25 mouse cellular contexts compared by ENCODE assay signal in the genomic region with DNA sequence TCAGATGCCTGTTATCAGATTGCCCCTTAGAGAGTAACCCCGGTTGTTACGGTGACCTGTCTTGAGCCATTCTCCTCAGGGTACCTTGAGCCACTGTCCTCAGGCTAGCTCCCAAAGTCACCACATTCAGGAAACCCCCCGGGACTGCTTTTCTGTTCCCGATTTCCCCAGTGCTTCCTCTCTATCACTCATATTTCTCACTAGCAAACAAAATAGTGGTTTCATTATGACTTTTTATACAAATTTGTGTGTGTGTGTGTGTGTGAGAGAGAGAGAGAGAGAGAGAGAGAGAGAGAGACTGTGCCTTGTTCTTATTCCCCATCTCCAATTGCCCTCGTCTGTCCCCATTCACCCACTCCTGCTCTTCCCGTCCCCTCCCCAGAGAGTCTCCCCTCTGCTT.
"Had no signal": no experiment of that assay in that cellular context is flagged by ENCODE, and none has a peak within 500 bp of the region (broad histone marks: within the 10 kb centered on the region; RNA-seq: fewer than 3 reads in every experiment).

No protein-coding gene starts in this region.

- H3K4me2 ChIP-seq: embryonic facial prominence, embryonic 12.5 days; embryonic facial prominence, embryonic 13.5 days; embryonic facial prominence, embryonic 15.5 days; forebrain, embryonic 12.5 days; forebrain, embryonic 13.5 days; forebrain, embryonic 15.5 days had no signal

- H3K27ac ChIP-seq: embryonic facial prominence, embryonic 10.5 days; embryonic facial prominence, embryonic 12.5 days; embryonic facial prominence, embryonic 13.5 days; embryonic facial prominence, embryonic 15.5 days; forebrain, embryonic 10.5 days; forebrain, embryonic 12.5 days; forebrain, embryonic 13.5 days; forebrain, embryonic 15.5 days; heart, adult 2 months; heart, embryonic 10.5 days had no signal

- H3K36me3 ChIP-seq: embryonic facial prominence, embryonic 10.5 days; embryonic facial prominence, embryonic 12.5 days; embryonic facial prominence, embryonic 13.5 days; embryonic facial prominence, embryonic 15.5 days; forebrain, embryonic 10.5 days; forebrain, embryonic 12.5 days; forebrain, embryonic 15.5 days; heart, embryonic 10.5 days had no signal

- H3K9ac ChIP-seq: embryonic facial prominence, embryonic 12.5 days; embryonic facial prominence, embryonic 13.5 days; embryonic facial prominence, embryonic 15.5 days; forebrain, embryonic 12.5 days; forebrain, embryonic 13.5 days; forebrain, embryonic 15.5 days; forebrain, postnatal 0 days had no signal

- H3K9me3 ChIP-seq: embryonic facial prominence, embryonic 10.5 days; embryonic facial prominence, embryonic 12.5 days; embryonic facial prominence, embryonic 13.5 days; embryonic facial prominence, embryonic 15.5 days; forebrain, embryonic 10.5 days; forebrain, embryonic 12.5 days; forebrain, embryonic 13.5 days; forebrain, embryonic 15.5 days; heart, embryonic 10.5 days had no signal

- DNase-seq: cerebellum, adult 9-10 months; cerebellum, adult 9-11 months; cerebellum, postnatal 10 days; cerebellum, postnatal 14 days; cerebellum, postnatal 25 days; cerebellum, postnatal 36 days; embryo, embryonic 11 days; forebrain, postnatal 0 days; gastrocnemius, postnatal 10 days; gastrocnemius, postnatal 14 days; gastrocnemius, postnatal 25 days; gastrocnemius, postnatal 36 days; heart, adult 11 months; heart, adult 18-20 months; heart, adult 2 months had no signal

- H3K4me3 ChIP-seq: embryonic facial prominence, embryonic 10.5 days; embryonic facial prominence, embryonic 12.5 days; embryonic facial prominence, embryonic 13.5 days; embryonic facial prominence, embryonic 15.5 days; erythroblast, embryonic 14.5 days; forebrain, embryonic 10.5 days; forebrain, embryonic 12.5 days; forebrain, embryonic 13.5 days; forebrain, embryonic 15.5 days; heart, adult 2 months; heart, embryonic 10.5 days had no signal

- H3K4me1 ChIP-seq: embryonic facial prominence, embryonic 10.5 days; embryonic facial prominence, embryonic 12.5 days; embryonic facial prominence, embryonic 13.5 days; embryonic facial prominence, embryonic 15.5 days; forebrain, embryonic 10.5 days; forebrain, embryonic 12.5 days; forebrain, embryonic 13.5 days; forebrain, embryonic 15.5 days; heart, embryonic 10.5 days had no signal

- H3K27me3 ChIP-seq: embryonic facial prominence, embryonic 12.5 days; embryonic facial prominence, embryonic 13.5 days; embryonic facial prominence, embryonic 15.5 days; forebrain, embryonic 12.5 days; forebrain, embryonic 13.5 days; forebrain, embryonic 15.5 days had no signal
